Mouse (Mus musculus): ENCODE data around the gene Limch1.
A peak's percentile ranks its signal among the peaks of the same experiment; 100 is the strongest.

The Limch1 gene

GRCm38 (mm10) chr5:66746761-66747160, 1.1 kb downstream of the Limch1 start:
- no peak for DNase-seq (ENCODE audit: low spot score in 2 of 2)

DNA sequence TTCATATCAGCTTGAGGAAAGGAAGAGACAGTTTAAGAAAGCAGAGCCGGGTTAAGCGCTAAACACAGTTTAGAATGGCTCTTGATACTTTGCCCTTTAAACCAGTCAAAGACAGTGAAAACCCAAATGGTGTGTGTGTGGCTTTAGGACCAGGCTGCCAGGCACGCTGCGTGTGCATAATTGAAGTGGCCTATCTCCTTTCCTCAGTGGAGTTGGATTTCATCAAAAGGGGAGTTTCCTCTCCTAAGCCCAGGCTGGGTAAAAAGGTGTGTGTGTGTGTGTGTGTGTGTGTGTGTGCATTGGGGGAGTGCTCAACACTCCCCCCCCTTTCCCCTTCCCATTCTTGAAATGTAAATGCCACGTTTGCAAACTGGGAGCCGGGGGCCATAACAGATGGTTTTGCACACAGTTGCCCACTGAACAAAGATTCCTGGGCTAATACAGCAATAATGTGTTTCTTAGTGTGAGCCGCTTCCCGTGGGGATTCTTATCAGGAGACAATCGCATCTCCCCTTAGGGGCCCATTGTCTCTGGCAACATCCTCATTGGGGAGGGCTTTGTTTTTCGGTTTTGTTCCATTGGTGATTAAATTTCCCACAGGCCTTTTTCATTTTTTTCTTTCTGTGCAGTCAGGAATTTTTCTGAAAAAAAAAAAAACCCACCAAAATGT, 2.3 kb downstream of the Limch1 start:
- DNase-seq (ENCODE audit: low spot score in 2 of 2) = no peak

DNA sequence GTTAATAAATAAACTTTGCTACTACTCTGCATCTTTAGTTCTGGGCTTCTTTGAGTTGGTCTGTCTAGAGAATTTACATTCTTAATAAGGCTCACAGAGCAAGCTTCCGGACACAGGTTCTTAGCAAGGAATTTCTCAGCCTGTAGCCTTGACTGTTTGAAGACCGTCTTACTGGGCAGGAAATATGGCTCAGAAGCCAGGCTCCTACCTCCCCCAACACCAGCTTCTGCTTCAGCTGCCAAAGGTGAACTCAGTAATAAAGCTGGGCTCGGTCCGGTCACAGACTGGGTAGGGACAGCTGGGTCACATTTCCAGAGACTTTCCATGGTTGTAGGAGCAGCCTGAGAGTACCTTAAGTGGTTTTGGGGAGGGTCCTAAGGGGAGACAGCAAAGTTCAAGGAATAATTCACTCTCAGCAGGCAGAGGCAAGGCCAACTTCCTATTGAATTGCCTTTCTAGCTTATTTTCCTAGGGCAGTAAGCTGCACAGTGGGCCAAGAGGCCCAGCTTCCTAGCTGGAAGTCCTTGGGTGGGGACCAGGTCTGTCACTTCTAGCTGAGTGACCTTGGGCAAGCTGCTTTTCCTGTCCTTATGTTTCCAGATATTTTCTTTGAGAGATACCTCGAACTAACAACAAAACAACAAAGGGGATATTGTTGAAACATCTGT, 3.0 kb downstream of the Limch1 start:
- DNase-seq (ENCODE audit: low spot score in 2 of 2) = no peak

GRCm38 (mm10) chr5:66750641-66751040, 5.0 kb downstream of the Limch1 start:
- DNase-seq (ENCODE audit: low spot score in 2 of 2) = no peak

DNA sequence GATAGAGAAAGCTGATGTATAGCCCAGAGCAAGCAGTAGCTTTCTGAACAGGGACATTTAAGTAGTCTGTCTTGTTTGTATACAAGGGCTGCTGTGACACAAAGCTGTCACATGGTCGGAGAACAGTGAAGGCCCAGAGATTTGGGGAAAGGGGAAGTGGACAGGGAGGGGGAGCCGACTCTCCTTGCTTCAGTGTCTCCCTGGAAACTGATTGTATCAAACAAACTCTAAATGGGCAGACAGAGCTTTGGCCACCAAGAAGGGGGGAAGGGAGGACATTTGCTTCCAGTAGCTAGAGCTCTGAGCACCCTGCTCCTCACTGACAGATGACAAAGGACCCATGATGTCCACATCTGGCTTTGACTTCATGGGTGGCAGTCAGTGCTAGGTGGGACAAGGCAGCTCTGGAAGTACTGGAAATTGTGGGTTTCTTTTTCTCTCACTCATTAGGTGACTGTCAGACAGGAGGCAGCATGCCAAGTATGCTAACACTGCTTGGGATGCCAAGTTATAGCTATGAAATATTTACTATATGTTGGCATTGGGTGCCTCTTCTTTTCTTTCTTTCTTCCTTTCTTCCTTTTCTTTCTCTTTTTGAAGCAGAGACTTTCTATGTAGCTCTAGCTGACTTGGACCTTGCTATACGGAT, 5.8 kb downstream of the Limch1 start:
- DNase-seq (ENCODE audit: low spot score in 2 of 2) = peak in 1 of 2 experiments; percentile 24

GRCm38 (mm10) chr5:66753620-66754019, 8.0 kb downstream of the Limch1 start:
- no peak for DNase-seq (ENCODE audit: low spot score in 2 of 2)

DNA sequence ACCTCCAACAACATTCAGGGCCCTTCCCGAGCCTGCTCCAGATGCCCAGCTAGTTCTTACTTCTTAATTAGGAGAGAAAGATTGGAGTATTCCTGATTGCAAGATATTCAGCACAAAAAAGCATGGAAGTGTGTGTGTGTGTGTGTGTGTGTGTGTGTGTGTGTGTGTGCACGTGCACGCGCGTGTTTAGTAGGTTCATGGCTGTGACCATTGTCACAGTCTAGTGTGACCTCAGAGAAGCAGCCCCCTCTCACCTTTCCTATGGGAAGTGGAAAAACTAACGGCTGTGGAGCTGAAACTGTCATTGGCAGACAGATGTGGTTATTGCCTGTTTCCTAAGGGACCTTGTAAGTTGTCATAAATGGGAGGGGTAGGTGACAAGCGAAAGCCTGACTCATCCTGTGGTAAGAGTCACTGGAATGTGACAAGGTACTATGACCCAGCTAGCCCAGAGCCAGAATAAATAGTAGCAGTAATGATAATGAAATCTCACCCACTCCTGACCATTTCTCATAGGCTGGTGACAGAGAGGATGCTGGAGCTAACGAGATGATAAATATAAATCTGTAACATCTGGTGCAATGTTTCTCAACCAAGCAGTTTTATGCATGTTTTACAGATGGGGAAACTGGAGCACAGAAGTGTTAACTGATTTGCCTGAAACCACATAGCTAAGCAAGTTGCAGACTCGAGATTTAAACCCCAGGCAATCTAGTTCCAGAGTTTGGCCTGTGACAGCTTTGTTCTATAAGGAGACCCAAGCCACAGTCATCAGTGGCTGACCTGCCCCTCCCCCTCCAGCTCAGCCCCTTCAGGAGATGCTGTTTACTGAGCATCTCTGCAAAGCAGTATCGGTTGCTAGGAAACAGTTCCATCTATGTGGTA, 11.4 kb downstream of the Limch1 start:
- DNase-seq (ENCODE audit: low spot score in 2 of 2) = no peak

- no peak for DNase-seq (ENCODE audit: low spot score in 2 of 2)
These were observed 12.1 kb downstream of the Limch1 start for GRCm38 (mm10) chr5:66757706-66758237.

- DNase-seq (ENCODE audit: low spot score in 2 of 2) = peak in 1 of 2 experiments; percentile 27
These were observed 13.7 kb downstream of the Limch1 start for GRCm38 (mm10) chr5:66759354-66759753.

GRCm38 (mm10) chr5:66760747-66761146, 15.1 kb downstream of the Limch1 start:
- peak in 1 of 2 experiments; percentile 35 for DNase-seq (ENCODE audit: low spot score in 2 of 2)

- DNase-seq (ENCODE audit: low spot score in 2 of 2) = no peak
These were observed 16.4 kb downstream of the Limch1 start for GRCm38 (mm10) chr5:66762006-66762405.

GRCm38 (mm10) chr5:66764129-66764528, 18.5 kb downstream of the Limch1 start:
- DNase-seq (ENCODE audit: low spot score in 2 of 2) = no peak

GRCm38 (mm10) chr5:66765911-66766310, 20.3 kb downstream of the Limch1 start:
- no peak for DNase-seq (ENCODE audit: low spot score in 2 of 2)

- DNase-seq (ENCODE audit: low spot score in 2 of 2) = no peak
These were observed 22.4 kb downstream of the Limch1 start for GRCm38 (mm10) chr5:66768034-66768433.

GRCm38 (mm10) chr5:66769070-66769469, 23.4 kb downstream of the Limch1 start:
- DNase-seq (ENCODE audit: low spot score in 2 of 2) = no peak

- no peak for DNase-seq (ENCODE audit: low spot score in 2 of 2)
These were observed 23.9 kb downstream of the Limch1 start for GRCm38 (mm10) chr5:66769558-66769957.

DNA sequence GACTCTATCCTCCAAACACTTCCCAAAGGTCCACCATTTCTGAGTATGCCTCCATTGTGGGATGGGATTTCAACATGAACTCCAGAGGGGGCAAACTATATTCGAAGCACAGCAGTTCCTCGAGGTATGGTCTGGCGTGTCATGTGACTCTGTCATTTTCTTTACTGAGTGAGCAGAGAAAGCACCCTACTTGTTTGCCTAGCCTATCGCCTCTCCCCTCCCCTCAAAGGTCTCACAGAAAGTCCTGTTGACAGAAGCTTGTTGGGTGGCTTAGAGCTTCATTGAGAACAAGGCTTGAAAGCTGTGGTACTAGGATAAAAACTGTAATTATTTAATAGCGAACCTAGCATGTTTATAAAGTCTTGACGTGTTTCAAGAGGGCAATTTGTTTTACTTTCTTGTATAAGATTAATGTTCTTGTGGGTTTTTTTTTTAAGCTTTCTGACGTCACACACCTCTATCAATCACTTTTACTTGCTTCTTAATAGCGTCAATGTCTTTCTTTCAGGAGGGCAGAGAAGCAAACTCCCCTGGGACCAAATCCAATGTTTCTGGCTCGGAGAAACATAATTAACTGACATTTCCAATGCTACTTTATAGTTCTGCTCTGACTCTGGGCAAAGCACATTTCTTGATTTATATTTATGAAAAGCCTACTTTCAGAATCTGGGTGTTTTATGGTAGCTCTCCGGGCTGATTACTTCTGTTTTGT, 32.5 kb downstream of the Limch1 start:
- DNase-seq (ENCODE audit: low spot score in 2 of 2) = no peak

- DNase-seq (ENCODE audit: low spot score in 2 of 2) = no peak
These were observed 34.7 kb downstream of the Limch1 start for GRCm38 (mm10) chr5:66780371-66780770.

- no peak for DNase-seq (ENCODE audit: low spot score in 2 of 2)
These were observed 35.9 kb downstream of the Limch1 start for GRCm38 (mm10) chr5:66781507-66781906.

DNA sequence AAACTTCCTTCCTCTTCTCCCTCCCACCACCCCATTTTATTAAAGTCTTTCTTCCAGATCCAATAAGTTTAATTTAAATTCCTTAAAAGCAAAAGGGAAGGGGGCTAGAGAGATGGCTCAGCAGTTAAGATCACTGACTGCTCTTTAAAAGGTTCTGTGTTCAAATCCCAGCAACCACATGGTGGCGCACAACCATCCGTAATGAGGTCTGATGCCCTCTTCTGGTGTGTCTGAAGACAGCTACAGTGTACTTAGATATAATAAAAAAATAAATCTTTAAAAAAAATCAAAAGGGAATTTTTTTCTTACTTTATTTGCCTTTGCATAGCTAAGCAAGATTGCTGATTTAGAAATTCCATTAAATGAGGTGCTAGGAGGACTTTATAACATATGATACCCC, 37.2 kb downstream of the Limch1 start:
- DNase-seq (ENCODE audit: low spot score in 2 of 2) = no peak

Data from right cerebral cortex, postnatal 36 days (tissue).